Mouse (Mus musculus) C2C12 (cell line): ENCODE data around the gene Rspry1.

Source experiments
- CEBPB ChIP-seq: IDR thresholded peaks from one replicate; pipeline ENCODE4 v1.6.1; 2011; ENCODE audit warnings: low read depth, mild to moderate bottlenecking, control low read depth, moderate library complexity
- CTCF ChIP-seq: IDR thresholded peaks from one replicate; pipeline ENCODE4 v1.5.1; 2011; ENCODE audit not compliant: control insufficient read depth, insufficient read depth, insufficient read length
- FOSL1 ChIP-seq: IDR thresholded peaks from one replicate; pipeline ENCODE4 v1.8.0; 2011; ENCODE audit warnings: mild to moderate bottlenecking, low read length; ENCODE audit not compliant: poor library complexity, insufficient read depth, severe bottlenecking
- MAX ChIP-seq: IDR thresholded peaks from one replicate; pipeline ENCODE4 v1.6.1; 2011; ENCODE audit warnings: mild to moderate bottlenecking, control low read depth
- MYOG ChIP-seq: IDR thresholded peaks from one replicate; pipeline ENCODE4 v1.6.1; 2011; ENCODE audit not compliant: control insufficient read depth, insufficient read length; ENCODE audit errors: extremely low read depth
- USF1 ChIP-seq: IDR thresholded peaks from one replicate; pipeline ENCODE4 v1.6.1; 2011; ENCODE audit warnings: low read depth, mild to moderate bottlenecking, control low read depth, moderate library complexity

GRCm38 (mm10) chr8:94695341-94695993 is 93.7 kb downstream of the Rspry1 start:
- no peak for TF ChIP-seq FOSL1
- TF ChIP-seq CEBPB: no peak
- no peak for TF ChIP-seq USF1
- no peak for TF ChIP-seq CTCF
- TF ChIP-seq MYOG: no peak
- TF ChIP-seq MAX: no peak
